Mouse (Mus musculus) olfactory bulb, adult 2 months (tissue): ENCODE data around the gene Rcbtb1.

Source experiments
- CTCF ChIP-seq: fragments of 200-500 bp; IDR thresholded peaks from 2 replicates; pipeline ENCODE4 v1.5.1; 2012; ENCODE audit warnings: low read depth, mild to moderate bottlenecking, low read length, moderate library complexity; ENCODE audit not compliant: insufficient read depth
- POLR2A ChIP-seq: fragments of 200-500 bp; IDR thresholded peaks from 2 replicates; pipeline ENCODE4 v1.6.1; 2012; ENCODE audit warnings: mild to moderate bottlenecking, low read depth, low read length, moderate library complexity; ENCODE audit not compliant: insufficient read depth

- TF ChIP-seq POLR2A (no peak), CTCF (no peak)
These were observed 29.4 kb downstream of the Rcbtb1 start for GRCm38 (mm10) chr14:59230331-59230966.
